Mouse (Mus musculus) Muller cell, postnatal 12 days (primary cell): ENCODE measurements around the gene H2afz.
A peak's percentile ranks its signal among the peaks of the same experiment; 100 is the strongest.
"Not testable (repeated sequence)": the region's sequence is repeated elsewhere in the genome, so short reads cannot be mapped to it uniquely, and the experiment has no call there.

Source experiments
- DNase-seq: peaks from one replicate; pipeline ENCODE4 v3.0.0-alpha.2; 2015; ENCODE audit errors: inconsistent ontology term

Gene H2afz

GRCm38 (mm10) chr3:137864124-137864987, at the start of gene H2afz:
Gene H2afz (plus strand): TSS chr3:137864487.
- DNase-seq, result peak; percentile 99

- DNase-seq, result no peak
Observed at GRCm38 (mm10) chr3:137818713-137819112, 45.6 kb upstream of the H2afz start.

GRCm38 (mm10) chr3:137820688-137821467, 43.4 kb upstream of the H2afz start:
- DNase-seq, result no peak

- DNase-seq, result no peak
Observed at GRCm38 (mm10) chr3:137823317-137823716, 41.0 kb upstream of the H2afz start.

- no peak for DNase-seq
Observed at GRCm38 (mm10) chr3:137827678-137828077, 36.6 kb upstream of the H2afz start.

GRCm38 (mm10) chr3:137831156-137831555, 33.1 kb upstream of the H2afz start:
- DNase-seq, result no peak

- DNase-seq, result no peak
Observed at GRCm38 (mm10) chr3:137833128-137833527, 31.2 kb upstream of the H2afz start.

- no peak for DNase-seq
Observed at GRCm38 (mm10) chr3:137833698-137834097, 30.6 kb upstream of the H2afz start.

- DNase-seq, result no peak
Observed at GRCm38 (mm10) chr3:137836543-137836942, 27.7 kb upstream of the H2afz start.

GRCm38 (mm10) chr3:137838160-137838559, 26.1 kb upstream of the H2afz start:
- no peak for DNase-seq

GRCm38 (mm10) chr3:137842944-137843343, 21.3 kb upstream of the H2afz start:
- DNase-seq, result no peak

GRCm38 (mm10) chr3:137844263-137844662, 20.0 kb upstream of the H2afz start:
- DNase-seq, result no peak

GRCm38 (mm10) chr3:137846552-137846951, 17.7 kb upstream of the H2afz start:
- DNase-seq, result no peak

- no peak for DNase-seq
Observed at GRCm38 (mm10) chr3:137848354-137848753, 15.9 kb upstream of the H2afz start.

GRCm38 (mm10) chr3:137849697-137850096, 14.6 kb upstream of the H2afz start:
- no peak for DNase-seq

- DNase-seq, result no peak
Observed at GRCm38 (mm10) chr3:137851196-137851595, 13.1 kb upstream of the H2afz start.

GRCm38 (mm10) chr3:137853011-137853410, 11.3 kb upstream of the H2afz start:
- not testable (repeated sequence) for DNase-seq

- no peak for DNase-seq
Observed at GRCm38 (mm10) chr3:137855328-137855727, 9.0 kb upstream of the H2afz start.

GRCm38 (mm10) chr3:137856061-137856460, 8.2 kb upstream of the H2afz start:
- DNase-seq, result no peak

GRCm38 (mm10) chr3:137860394-137861170, 3.7 kb upstream of the H2afz start:
- no peak for DNase-seq

- DNase-seq, result no peak
Observed at GRCm38 (mm10) chr3:137861436-137861835, 2.9 kb upstream of the H2afz start.

- DNase-seq, result no peak
Observed at GRCm38 (mm10) chr3:137862600-137862999, 1.7 kb upstream of the H2afz start.
